Mouse (Mus musculus) MEL (cell line): Measurements from ENCODE around the gene Tnni1. TPM values are rescaled to one million over a fixed set of nuclear protein-coding genes. Genes with fewer than 3 reads are reported as not detected.

Experiments used
- DNase-seq: peaks from one replicate; pipeline ENCODE4 v3.0.0; 2011; ENCODE audit warnings: low read depth, low spot score
- H3K27ac ChIP-seq: 2 replicates; pipeline ENCODE4 v1.5.1; 2012; ENCODE audit warnings: low read depth, mild to moderate bottlenecking, control low read depth, low read length, moderate library complexity; ENCODE audit not compliant: control insufficient read depth
- H3K27me3 ChIP-seq, 2 experiments: fragments of 150-350 bp in 1 of 2; sonication (generic) in 1 of 2; 2 replicates each; pipeline ENCODE4 v1.6.1; 2012; ENCODE audit warnings: low read length in 2 of 2, mild to moderate bottlenecking in 2 of 2, improper control_type of control experiment in 1 of 2, moderate library complexity in 1 of 2; ENCODE audit not compliant: insufficient read depth in 2 of 2, control insufficient read depth in 1 of 2
- H3K36me3 ChIP-seq, 2 experiments: 2 replicates each; pipeline ENCODE4 v1.6.1; 2012 to 2014; ENCODE audit warnings: low read length in 2 of 2, improper control_type of control experiment in 1 of 2, inconsistent platforms in 1 of 2, mild to moderate bottlenecking in 1 of 2; ENCODE audit not compliant: insufficient read depth in 2 of 2, control insufficient read depth in 1 of 2
- H3K4me1 ChIP-seq, 2 experiments: fragments of 150-350 bp in 1 of 2; sonication (generic) in 1 of 2; 2 replicates each; pipeline ENCODE4 v1.6.1; 2012; ENCODE audit warnings: low read length in 2 of 2, improper control_type of control experiment in 1 of 2, mild to moderate bottlenecking in 1 of 2; ENCODE audit not compliant: insufficient read depth in 2 of 2, control insufficient read depth in 1 of 2
- H3K4me3 ChIP-seq, 2 experiments: fragments of 150-350 bp in 1 of 2; sonication (generic) in 1 of 2; 2 replicates each; pipeline ENCODE4 v1.5.1; 2012; ENCODE audit warnings: low read depth in 2 of 2, low read length in 2 of 2, mild to moderate bottlenecking in 2 of 2, moderate library complexity in 2 of 2, control low read depth in 1 of 2, improper control_type of control experiment in 1 of 2; ENCODE audit not compliant: control insufficient read depth in 1 of 2, insufficient read depth in 1 of 2
- H3K79me2 ChIP-seq: 2 replicates; pipeline ENCODE4 v1.6.1; 2012; ENCODE audit warnings: mild to moderate bottlenecking, low read length, moderate library complexity; ENCODE audit not compliant: control insufficient read depth, poor library complexity, insufficient read depth
- H3K9ac ChIP-seq: 2 replicates; pipeline ENCODE4 v1.6.1; 2012; ENCODE audit warnings: low read depth, mild to moderate bottlenecking, control low read depth, low read length, moderate library complexity; ENCODE audit not compliant: control insufficient read depth, poor library complexity, severe bottlenecking
- H3K9me3 ChIP-seq: fragments of 150-350 bp; sonication (generic); replicated peaks from 2 replicates; pipeline ENCODE4 v1.6.1; 2012; ENCODE audit warnings: mild to moderate bottlenecking, low read length, improper control_type of control experiment, moderate library complexity; ENCODE audit not compliant: insufficient read depth
- BHLHE40 ChIP-seq: IDR thresholded peaks from 2 replicates; pipeline ENCODE4 v1.6.1; 2012; ENCODE audit warnings: low read depth, mild to moderate bottlenecking, inconsistent platforms, low read length, improper control_type of control experiment, borderline replicate concordance
- CHD2 ChIP-seq: IDR thresholded peaks from 2 replicates; pipeline ENCODE4 v1.6.1; 2011; ENCODE audit warnings: low read length, improper control_type of control experiment
- CTCF ChIP-seq, 3 experiments: IDR thresholded peaks in 2 of 3; conservative IDR thresholded peaks in 1 of 3; 2 replicates each; pipeline ENCODE4 v1.5.1; 2011 to 2012; ENCODE audit warnings: low read length in 3 of 3, low read depth in 2 of 3, mild to moderate bottlenecking in 2 of 3, improper control_type of control experiment in 1 of 3, inconsistent platforms in 1 of 3, mixed read lengths in 1 of 3, moderate library complexity in 1 of 3; ENCODE audit not compliant: control insufficient read depth in 1 of 3, insufficient read depth in 1 of 3, poor library complexity in 1 of 3, severe bottlenecking in 1 of 3
- ELF1 ChIP-seq: IDR thresholded peaks from 2 replicates; pipeline ENCODE4 v1.6.1; 2014; ENCODE audit warnings: low read depth, mild to moderate bottlenecking, inconsistent platforms, low read length, improper control_type of control experiment, moderate library complexity
- EP300 ChIP-seq, 2 experiments: IDR thresholded peaks; 2 replicates each; pipeline ENCODE4 v1.6.1; 2011; ENCODE audit warnings: improper control_type of control experiment in 2 of 2, low read length in 2 of 2, low read depth in 1 of 2, mild to moderate bottlenecking in 1 of 2
- HCFC1 ChIP-seq: IDR thresholded peaks from 2 replicates; pipeline ENCODE4 v1.6.1; 2012; ENCODE audit warnings: low read depth, mild to moderate bottlenecking, inconsistent platforms, low read length, improper control_type of control experiment, moderate library complexity
- JUND ChIP-seq: IDR thresholded peaks from 2 replicates; pipeline ENCODE4 v1.6.1; 2011; ENCODE audit warnings: low read depth, mild to moderate bottlenecking, improper control_type of control experiment, low read length
- KAT2A ChIP-seq: conservative IDR thresholded peaks from 2 replicates; pipeline ENCODE4 v1.6.1; 2012; ENCODE audit warnings: low read depth, low read length, improper control_type of control experiment, inconsistent platforms
- MAZ ChIP-seq: IDR thresholded peaks from 2 replicates; pipeline ENCODE4 v1.6.1; 2012; ENCODE audit warnings: low read depth, mild to moderate bottlenecking, inconsistent platforms, low read length, improper control_type of control experiment
- MXI1 ChIP-seq: IDR thresholded peaks from 2 replicates; pipeline ENCODE4 v1.6.1; 2011; ENCODE audit warnings: mild to moderate bottlenecking, low read depth, low read length, improper control_type of control experiment
- MYB ChIP-seq: IDR thresholded peaks from 2 replicates; pipeline ENCODE4 v1.6.1; 2011; ENCODE audit warnings: mild to moderate bottlenecking, low read depth, low read length, improper control_type of control experiment
- MYC ChIP-seq: IDR thresholded peaks from 2 replicates; pipeline ENCODE4 v1.6.1; 2011; ENCODE audit warnings: low read depth, mild to moderate bottlenecking, low read length, improper control_type of control experiment, moderate library complexity
- NRF1 ChIP-seq: IDR thresholded peaks from 2 replicates; pipeline ENCODE4 v1.6.1; 2014; ENCODE audit warnings: low read depth, mild to moderate bottlenecking, inconsistent platforms, low read length, improper control_type of control experiment, moderate library complexity; ENCODE audit not compliant: poor library complexity, insufficient read depth, severe bottlenecking
- POLR2AphosphoS2 ChIP-seq: IDR thresholded peaks from 2 replicates; pipeline ENCODE4 v1.6.1; 2011; ENCODE audit warnings: low read length, improper control_type of control experiment
- POLR2AphosphoS5 ChIP-seq: IDR thresholded peaks from 2 replicates; pipeline ENCODE4 v1.6.1; 2012; ENCODE audit warnings: low read depth, borderline replicate concordance, mild to moderate bottlenecking, inconsistent platforms, low read length, moderate library complexity, mixed read lengths
- RAD21 ChIP-seq: IDR thresholded peaks from 2 replicates; pipeline ENCODE4 v1.6.1; 2011; ENCODE audit warnings: mild to moderate bottlenecking, low read depth, low read length, improper control_type of control experiment
- TBP ChIP-seq: IDR thresholded peaks from 2 replicates; pipeline ENCODE4 v1.8.0; 2011; ENCODE audit warnings: low read depth, low read length, improper control_type of control experiment
- TCF12 ChIP-seq: IDR thresholded peaks from 2 replicates; pipeline ENCODE4 v1.6.1; 2014; ENCODE audit warnings: low read depth, mild to moderate bottlenecking, inconsistent platforms, low read length, improper control_type of control experiment, moderate library complexity
- USF1 ChIP-seq: IDR thresholded peaks from 2 replicates; pipeline ENCODE4 v1.6.1; 2014; ENCODE audit warnings: low read depth, mild to moderate bottlenecking, inconsistent platforms, low read length, improper control_type of control experiment, moderate library complexity
- ZMIZ1 ChIP-seq: IDR thresholded peaks from 2 replicates; pipeline ENCODE4 v1.6.1; 2012; ENCODE audit warnings: low read depth, mild to moderate bottlenecking, inconsistent platforms, low read length, improper control_type of control experiment, moderate library complexity
- ZNF384 ChIP-seq: IDR thresholded peaks from 2 replicates; pipeline ENCODE4 v1.6.1; 2012; ENCODE audit warnings: low read depth, mild to moderate bottlenecking, inconsistent platforms, low read length, improper control_type of control experiment
- polyA plus RNA-seq, 2 experiments: library from polyadenylated mRNA; stranded (reverse) in 1 of 2; unstranded in 1 of 2; fragments of >175 nt in 1 of 2; fragments of >200 nt in 1 of 2; gene quantifications; 2 replicates each; pipeline versions ENCODE4 v1.2.1 to v1.2.4; 2012; ENCODE audit warnings: low replicate concordance in 2 of 2, low read depth in 1 of 2; ENCODE audit not compliant: insufficient read length in 2 of 2, insufficient read depth in 1 of 2, missing spikeins in 1 of 2
- total RNA-seq: library from RNA; depleted of rRNA; stranded (reverse); fragments of 300-350 nt; gene quantifications from 2 replicates; pipeline ENCODE4 v1.2.3, GENCODE M21; 2012

Gene Tnni1
- total and polyA plus RNA-seq, 3 experiments, result 0.15 TPM; not detected in 2

DNA sequence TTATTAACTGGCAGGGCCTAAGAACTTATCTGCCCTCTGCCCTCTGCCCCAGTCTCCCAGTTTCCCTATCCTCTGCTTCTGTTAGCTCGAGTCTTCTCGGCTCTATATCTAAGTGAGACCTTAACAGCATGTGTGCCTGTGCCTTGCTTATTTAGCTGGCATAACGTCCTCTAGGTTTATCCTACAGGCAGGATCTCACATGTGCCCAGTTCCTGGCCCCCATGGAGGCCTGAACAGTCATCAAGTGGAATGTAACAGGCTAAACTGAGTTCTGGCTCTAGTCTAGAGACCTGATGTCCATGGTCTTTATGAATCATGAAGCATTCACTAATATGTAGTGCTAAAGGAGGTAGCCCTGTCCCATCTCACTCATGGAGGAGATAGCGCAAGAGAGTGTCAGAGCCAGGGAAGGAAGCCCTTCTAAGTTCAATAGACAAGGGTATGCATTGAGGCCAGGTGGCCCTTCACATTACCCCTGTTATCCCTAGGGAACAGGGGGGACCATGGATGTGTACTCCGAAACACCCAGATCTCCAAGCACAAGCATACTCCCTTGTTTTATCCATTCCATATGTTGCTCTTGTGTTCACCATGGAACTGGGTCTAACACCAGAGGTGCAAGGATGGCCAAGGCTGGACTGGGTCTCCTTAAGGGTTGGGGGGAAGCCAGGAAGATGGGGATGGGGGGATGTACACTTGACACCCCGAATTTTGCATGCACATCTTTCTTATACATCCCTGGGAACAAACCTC lies 75.5 kb downstream of the Tnni1 start:
- no peak for DNase-seq
- no peak overlapping the region for H3K27ac ChIP-seq
- peaks cover 0 to 2% of the 10 kb centered on the region in 2 experiments; a peak in 2 of 4 replicates for H3K27me3 ChIP-seq
- H3K9me3 ChIP-seq, result no peaks in the 10 kb centered on the region
- H3K9ac ChIP-seq, result no peak overlapping the region
- no peaks in the 10 kb centered on the region for H3K79me2 ChIP-seq
- TF ChIP-seq TCF12 (no peak), MYC (no peak), RAD21 (no peak), BHLHE40 (no peak)
- H3K36me3 ChIP-seq, result no peaks in the 10 kb centered on the region
- no peak overlapping the region for H3K4me3 ChIP-seq
- no peaks in the 10 kb centered on the region for H3K4me1 ChIP-seq

GRCm38 (mm10) chr1:135855344-135855687 lies 76.1 kb downstream of the Tnni1 start:
- no peaks in the 10 kb centered on the region for H3K4me1 ChIP-seq
- no peaks in the 10 kb centered on the region for H3K79me2 ChIP-seq
- H3K27me3 ChIP-seq, result peaks cover 0 to 2% of the 10 kb centered on the region in 2 experiments; a peak in 2 of 4 replicates
- H3K9me3 ChIP-seq, result no peaks in the 10 kb centered on the region
- TF ChIP-seq POLR2AphosphoS5, result no peak
- no peak for TF ChIP-seq NRF1
- DNase-seq, result no peak
- H3K36me3 ChIP-seq, result no peaks in the 10 kb centered on the region
- no peak overlapping the region for H3K27ac ChIP-seq
- H3K9ac ChIP-seq, result no peak overlapping the region
- no peak overlapping the region for H3K4me3 ChIP-seq

DNA sequence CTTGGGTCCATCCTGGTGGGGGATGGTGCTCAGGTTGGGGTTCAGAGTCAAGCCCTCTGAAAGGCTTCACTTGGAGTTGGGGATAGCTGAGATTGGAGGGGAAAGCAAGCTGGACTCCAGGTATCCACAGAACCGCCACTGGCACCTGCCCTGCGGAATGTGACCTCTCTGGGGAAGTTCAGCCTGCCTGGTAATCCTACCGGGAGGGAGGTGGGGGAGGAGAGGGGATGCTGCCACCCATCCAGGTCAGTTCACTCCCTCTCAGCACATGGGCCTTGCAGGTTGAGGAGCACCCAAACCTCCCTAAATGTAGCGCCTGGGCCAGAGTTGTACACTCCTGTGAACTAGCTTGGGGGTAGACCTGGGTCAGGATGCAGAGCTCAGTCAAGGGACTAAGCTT lies 76.8 kb downstream of the Tnni1 start:
- Histone ChIP-seq H3K4me3 (no peak overlapping the region), H3K27ac (no peak overlapping the region), H3K36me3 (no peaks in the 10 kb centered on the region), H3K79me2 (no peaks in the 10 kb centered on the region), H3K4me1 (no peaks in the 10 kb centered on the region), H3K27me3 (peaks cover 0 to 4% of the 10 kb centered on the region in 2 experiments; a peak in 2 of 4 replicates), H3K9ac (no peak overlapping the region), H3K9me3 (no peaks in the 10 kb centered on the region)
- DNase-seq, result no peak
- TF ChIP-seq MAZ, result no peak
- TF ChIP-seq HCFC1, result no peak
- no peak for TF ChIP-seq ZNF384
- TF ChIP-seq RAD21, result no peak
- no peak for TF ChIP-seq KAT2A
- no peak for TF ChIP-seq CTCF (IDR thresholded peaks at IDR 0.05 in 2 of 3, conservative IDR thresholded peaks at IDR 0.05 in 1 of 3; ENCODE audit: control insufficient read depth in 1 of 3, insufficient read depth in 1 of 3, low read depth in 2 of 3, low read length in 3 of 3, poor library complexity in 1 of 3, severe bottlenecking in 1 of 3)
- no peak for TF ChIP-seq MYC
- TF ChIP-seq POLR2AphosphoS2, result no peak
- no peak for TF ChIP-seq EP300 (IDR thresholded peaks at IDR 0.05; ENCODE audit: low read depth in 1 of 2, low read length in 2 of 2)
- no peak for TF ChIP-seq USF1
- no peak for TF ChIP-seq MYB
- no peak for TF ChIP-seq ELF1
- TF ChIP-seq MXI1, result no peak
- TF ChIP-seq ZMIZ1, result no peak
- TF ChIP-seq JUND, result no peak
- TF ChIP-seq CHD2, result no peak
- no peak for TF ChIP-seq TBP
